Mouse (Mus musculus): ENCODE results near the gene Lgi4. TPM values are rescaled to one million over a fixed set of nuclear protein-coding genes. Genes with fewer than 3 reads are reported as not detected.

The Lgi4 gene
- polyA plus RNA-seq, 1 experiment from 2014 or later = 0.57 TPM

DNA sequence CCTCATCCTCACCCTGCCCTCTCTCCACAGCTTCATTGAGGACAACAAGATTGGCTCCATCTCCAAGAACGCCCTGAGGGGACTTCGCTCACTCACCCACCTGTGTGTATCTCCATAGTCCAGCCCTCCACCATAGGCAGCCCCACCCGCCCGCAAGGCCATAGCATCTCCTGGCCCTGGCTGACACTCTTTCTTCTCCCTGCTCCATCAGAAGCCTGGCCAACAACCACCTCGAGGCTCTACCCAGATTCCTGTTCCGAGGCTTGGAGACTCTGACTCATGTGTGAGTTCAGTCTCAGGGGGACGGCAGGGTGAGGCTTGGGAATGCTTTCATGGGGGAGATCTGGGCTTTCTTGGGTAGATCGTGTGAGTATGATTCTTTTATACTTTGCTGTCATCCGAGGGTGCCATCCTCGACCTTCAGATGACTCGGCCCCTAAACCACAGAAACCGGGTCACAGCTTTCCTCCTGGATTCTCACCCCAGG lies 4.0 kb downstream of the Lgi4 start:
- no peak overlapping the region for H3K4me3 ChIP-seq
- no peak overlapping the region for H3K27ac ChIP-seq (replicated peaks)
- no peak overlapping the region for H3K9ac ChIP-seq
- WGBS = 90% methylated on average over 12 of the region's 12 CpGs
- no peaks in the 10 kb centered on the region for H3K27me3 ChIP-seq
- H3K36me3 ChIP-seq = no peaks in the 10 kb centered on the region
- no peak overlapping the region for H3K4me2 ChIP-seq
- no peak for ATAC-seq (ENCODE audit: low FRiP score, low read depth)
- no peaks in the 10 kb centered on the region for H3K4me1 ChIP-seq (replicated peaks)
- no peaks in the 10 kb centered on the region for H3K9me3 ChIP-seq

DNA sequence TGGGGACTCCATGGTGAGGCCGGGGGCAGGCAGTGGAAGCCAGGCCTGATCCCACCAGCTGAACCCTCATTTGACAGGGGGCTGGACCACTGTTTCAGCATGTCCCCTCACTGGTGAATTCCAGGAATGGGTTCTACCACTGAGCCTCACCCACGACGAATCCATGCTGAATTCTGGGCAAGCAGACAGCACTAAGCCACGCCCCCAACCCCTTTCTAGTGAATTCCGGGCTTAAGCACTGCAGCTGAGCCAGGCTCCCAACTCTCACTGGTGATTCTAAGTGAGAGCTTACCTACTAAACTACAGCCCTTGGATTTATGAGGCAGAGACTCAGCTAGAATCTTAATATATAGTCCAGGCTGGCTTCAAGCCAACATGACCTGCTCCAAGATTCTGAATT lies 8.7 kb downstream of the Lgi4 start:
- Histone ChIP-seq H3K36me3 (no peaks in the 10 kb centered on the region), H3K27ac (replicated peaks) (no peak overlapping the region), H3K4me2 (no peak overlapping the region), H3K9ac (no peak overlapping the region), H3K4me1 (replicated peaks) (no peaks in the 10 kb centered on the region), H3K27me3 (no peaks in the 10 kb centered on the region), H3K9me3 (no peaks in the 10 kb centered on the region), H3K4me3 (no peak overlapping the region)
- 38% methylated on average over 5 of the region's 5 CpGs for WGBS
- no peak for ATAC-seq (ENCODE audit: low FRiP score, low read depth)

DNA sequence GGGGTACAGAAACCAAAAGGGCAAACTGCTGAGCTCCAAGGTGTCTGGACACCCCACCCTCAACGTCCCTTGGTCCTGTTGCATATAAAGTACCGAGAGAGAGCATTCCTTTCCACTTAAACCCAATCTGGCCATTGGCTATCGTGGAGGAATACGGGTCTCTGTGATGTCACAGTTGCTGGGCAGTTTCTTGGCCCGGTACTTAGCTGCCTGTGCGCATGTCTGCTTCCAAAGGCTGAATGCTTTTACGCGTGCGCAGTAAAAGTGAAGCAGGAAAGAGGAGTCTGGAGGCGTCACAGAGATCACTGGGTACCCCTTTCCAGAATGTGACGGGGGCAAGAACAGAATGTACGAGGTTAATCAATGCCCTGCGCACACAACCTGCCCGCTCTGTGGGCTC lies 10.3 kb downstream of the Lgi4 start:
- H3K9me3 ChIP-seq = no peaks in the 10 kb centered on the region
- ATAC-seq (ENCODE audit: low FRiP score, low read depth) = no peak
- no peak overlapping the region for H3K4me2 ChIP-seq
- no peaks in the 10 kb centered on the region for H3K4me1 ChIP-seq (replicated peaks)
- no peaks in the 10 kb centered on the region for H3K27me3 ChIP-seq
- H3K4me3 ChIP-seq = no peak overlapping the region
- no peak overlapping the region for H3K27ac ChIP-seq (replicated peaks)
- WGBS = 89% methylated on average over 14 of the region's 14 CpGs
- no peaks in the 10 kb centered on the region for H3K36me3 ChIP-seq
- H3K9ac ChIP-seq = no peak overlapping the region

DNA sequence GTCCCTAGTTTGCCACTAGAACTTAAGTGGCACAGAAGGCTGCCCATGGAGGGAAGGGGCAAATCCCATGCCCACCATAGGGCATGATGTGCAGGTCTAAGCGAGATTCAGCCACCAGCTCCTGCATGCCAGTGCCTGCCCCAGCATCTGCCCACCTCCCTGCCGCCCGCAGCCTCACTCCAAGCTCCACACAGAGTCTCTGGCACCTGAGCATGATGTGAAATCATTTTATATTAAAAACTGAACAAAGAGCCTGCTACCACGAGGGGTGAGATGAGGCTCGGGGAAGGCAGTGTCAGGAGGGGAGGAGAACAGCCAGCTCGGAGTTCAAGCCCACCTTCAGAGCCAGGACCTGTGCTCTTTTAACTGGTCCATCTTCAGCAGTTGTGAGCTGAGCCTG lies 11.2 kb downstream of the Lgi4 start:
- Histone ChIP-seq H3K36me3 (no peaks in the 10 kb centered on the region), H3K27ac (replicated peaks) (no peak overlapping the region), H3K9ac (no peak overlapping the region), H3K9me3 (no peaks in the 10 kb centered on the region), H3K4me2 (no peak overlapping the region), H3K4me3 (no peak overlapping the region), H3K27me3 (no peaks in the 10 kb centered on the region), H3K4me1 (replicated peaks) (no peaks in the 10 kb centered on the region)
- 83% methylated on average over 6 of the region's 6 CpGs for WGBS
- ATAC-seq (ENCODE audit: low FRiP score, low read depth) = no peak

DNA sequence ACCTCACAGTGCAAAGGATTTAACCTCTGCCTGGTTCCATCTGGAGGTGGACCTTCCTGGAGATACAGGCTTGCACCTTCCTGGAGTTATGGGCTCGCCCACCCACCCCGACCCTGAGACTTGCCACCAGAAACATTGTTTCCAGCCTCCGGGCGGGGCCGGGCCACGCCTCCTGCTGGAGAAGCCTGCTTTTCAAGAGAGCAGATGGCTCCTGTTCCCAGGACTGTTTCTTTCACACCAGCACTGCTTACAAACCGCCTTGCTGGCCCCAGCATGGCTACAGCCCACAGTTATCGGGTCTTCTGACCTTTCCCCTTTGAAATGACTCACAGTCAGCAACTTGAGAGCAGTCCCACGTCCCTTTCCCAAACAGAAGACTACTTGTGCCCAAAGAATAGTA lies 13.2 kb downstream of the Lgi4 start:
- no peak overlapping the region for H3K27ac ChIP-seq (replicated peaks)
- no peaks in the 10 kb centered on the region for H3K4me1 ChIP-seq (replicated peaks)
- H3K9ac ChIP-seq = no peak overlapping the region
- no peak for ATAC-seq (ENCODE audit: low FRiP score, low read depth)
- H3K36me3 ChIP-seq = no peaks in the 10 kb centered on the region
- H3K4me2 ChIP-seq = no peak overlapping the region
- 35% methylated on average over 9 of the region's 9 CpGs for WGBS
- H3K9me3 ChIP-seq = no peaks in the 10 kb centered on the region
- H3K27me3 ChIP-seq = no peaks in the 10 kb centered on the region
- no peak overlapping the region for H3K4me3 ChIP-seq

DNA sequence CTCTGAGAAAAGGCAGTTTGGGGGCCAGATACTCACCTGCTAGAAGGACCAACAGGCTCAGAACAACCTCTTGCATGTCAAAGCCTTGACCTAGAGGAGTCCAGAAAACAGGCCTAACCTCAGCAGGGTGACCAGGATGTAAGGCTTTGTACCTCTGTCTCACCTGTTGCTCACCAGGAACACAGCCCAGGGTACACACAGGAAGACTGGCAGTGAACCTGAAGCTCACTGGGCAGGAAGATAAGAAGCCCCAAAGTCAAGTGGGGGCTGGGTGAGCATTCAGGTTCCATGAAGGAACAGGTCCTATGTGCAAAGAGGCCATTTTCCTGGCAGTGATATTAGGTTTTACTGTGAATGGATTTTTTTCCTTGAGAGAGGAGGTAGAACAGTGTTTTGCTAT lies 14.4 kb downstream of the Lgi4 start:
- no peak overlapping the region for H3K27ac ChIP-seq (replicated peaks)
- H3K27me3 ChIP-seq = no peaks in the 10 kb centered on the region
- no peaks in the 10 kb centered on the region for H3K36me3 ChIP-seq
- no peaks in the 10 kb centered on the region for H3K4me1 ChIP-seq (replicated peaks)
- H3K4me3 ChIP-seq = no peak overlapping the region
- ATAC-seq (ENCODE audit: low FRiP score, low read depth) = no peak
- H3K9ac ChIP-seq = no peak overlapping the region
- H3K4me2 ChIP-seq = no peak overlapping the region
- no peaks in the 10 kb centered on the region for H3K9me3 ChIP-seq

DNA sequence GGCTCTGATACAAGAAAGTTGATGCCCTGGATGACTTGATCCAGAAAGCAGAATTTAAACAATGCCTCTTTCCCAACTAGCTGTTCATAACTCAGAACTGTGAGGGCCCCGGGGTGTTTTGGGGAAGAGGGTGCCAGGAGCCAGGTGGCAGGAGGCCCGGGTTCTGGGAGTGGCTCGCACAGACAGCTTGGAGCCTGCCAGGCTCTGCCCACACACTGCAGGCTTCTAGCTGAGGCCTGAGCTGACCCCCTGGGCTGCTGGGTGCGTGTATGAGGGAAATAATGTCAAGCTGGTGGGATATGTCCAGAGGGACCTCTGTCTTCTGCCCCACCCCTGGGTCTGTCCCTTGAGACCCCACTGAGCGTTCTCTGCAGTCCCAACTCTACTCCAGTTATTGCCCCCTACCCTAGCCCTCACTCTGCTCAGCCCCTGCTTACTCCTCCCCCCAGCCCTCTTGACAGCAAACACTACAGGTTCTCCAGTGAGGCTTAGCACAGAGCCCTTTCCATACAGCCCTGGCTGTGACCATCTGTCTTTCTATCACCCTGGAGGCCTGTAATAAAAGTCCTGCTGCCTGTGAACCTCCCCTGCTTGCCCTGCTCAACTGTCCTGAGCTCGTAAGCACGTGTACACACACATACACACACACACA lies 15.0 kb downstream of the Lgi4 start:
- ATAC-seq (ENCODE audit: low FRiP score, low read depth) = no peak
- Histone ChIP-seq H3K9me3 (no peaks in the 10 kb centered on the region), H3K36me3 (no peaks in the 10 kb centered on the region), H3K4me2 (no peak overlapping the region), H3K4me3 (no peak overlapping the region), H3K9ac (no peak overlapping the region), H3K4me1 (replicated peaks) (no peaks in the 10 kb centered on the region), H3K27ac (replicated peaks) (no peak overlapping the region), H3K27me3 (no peaks in the 10 kb centered on the region)
- 65% methylated on average over 7 of the region's 7 CpGs for WGBS

DNA sequence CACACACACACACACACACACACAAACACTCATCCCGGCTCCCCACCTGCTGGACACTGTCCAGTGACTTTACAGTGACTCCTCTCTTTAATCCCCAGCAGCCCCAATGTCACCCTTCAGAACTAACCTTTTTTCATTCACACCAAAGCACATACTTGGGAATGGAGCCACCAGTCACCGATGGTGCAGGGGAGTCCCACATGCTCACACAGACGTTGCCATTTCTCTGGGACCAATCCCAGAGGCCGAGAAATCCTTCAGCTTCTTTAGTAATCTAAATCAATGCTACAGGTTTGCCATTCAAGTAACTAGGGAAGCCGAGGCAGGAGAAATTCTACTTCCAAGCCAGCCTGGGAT lies 15.5 kb downstream of the Lgi4 start:
- H3K27me3 ChIP-seq = no peaks in the 10 kb centered on the region
- 76% methylated on average over 5 of the region's 5 CpGs for WGBS
- H3K36me3 ChIP-seq = no peaks in the 10 kb centered on the region
- no peak overlapping the region for H3K27ac ChIP-seq (replicated peaks)
- no peak for ATAC-seq (ENCODE audit: low FRiP score, low read depth)
- no peak overlapping the region for H3K4me3 ChIP-seq
- H3K9ac ChIP-seq = no peak overlapping the region
- H3K4me1 ChIP-seq (replicated peaks) = no peaks in the 10 kb centered on the region
- no peak overlapping the region for H3K4me2 ChIP-seq
- no peaks in the 10 kb centered on the region for H3K9me3 ChIP-seq

DNA sequence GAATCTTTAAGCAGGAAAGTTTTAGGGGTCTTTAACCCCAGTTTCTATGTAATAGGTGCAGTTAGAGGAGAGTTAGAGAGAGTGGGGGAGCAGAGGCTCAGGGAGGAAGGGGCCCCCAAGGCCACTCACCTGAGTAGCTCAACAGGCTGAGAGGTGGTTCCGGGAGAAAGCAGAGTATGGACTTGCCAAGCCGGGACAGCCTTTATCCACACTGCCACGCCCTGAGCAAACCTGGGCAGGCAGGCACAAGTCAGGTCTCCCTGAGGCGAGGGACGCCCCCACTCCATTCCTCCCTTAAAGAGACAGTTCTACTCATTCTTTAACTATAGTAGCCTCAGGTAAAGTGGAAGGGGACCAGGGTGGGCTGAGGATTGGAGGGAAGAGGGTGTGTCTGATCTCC lies 17.4 kb downstream of the Lgi4 start, which contains the start of gene Fxyd3:
TSS of gene Fxyd3 (minus strand) at position 213 of the 400 bp plus-strand sequence.
- H3K9me3 ChIP-seq = no peaks in the 10 kb centered on the region
- no peak within 1 kb of the TSS for H3K4me3 ChIP-seq
- WGBS = 77% methylated on average over 5 of the region's 5 CpGs
- H3K4me1 ChIP-seq (replicated peaks) = no peaks in the 10 kb centered on the region
- H3K36me3 ChIP-seq = no peaks in the 10 kb centered on the region
- ATAC-seq (ENCODE audit: low FRiP score, low read depth) = no peak
- H3K27ac ChIP-seq (replicated peaks) = no peak within 1 kb of the TSS
- H3K9ac ChIP-seq = no peak within 1 kb of the TSS
- H3K4me2 ChIP-seq = no peak within 1 kb of the TSS
- no peaks in the 10 kb centered on the region for H3K27me3 ChIP-seq

DNA sequence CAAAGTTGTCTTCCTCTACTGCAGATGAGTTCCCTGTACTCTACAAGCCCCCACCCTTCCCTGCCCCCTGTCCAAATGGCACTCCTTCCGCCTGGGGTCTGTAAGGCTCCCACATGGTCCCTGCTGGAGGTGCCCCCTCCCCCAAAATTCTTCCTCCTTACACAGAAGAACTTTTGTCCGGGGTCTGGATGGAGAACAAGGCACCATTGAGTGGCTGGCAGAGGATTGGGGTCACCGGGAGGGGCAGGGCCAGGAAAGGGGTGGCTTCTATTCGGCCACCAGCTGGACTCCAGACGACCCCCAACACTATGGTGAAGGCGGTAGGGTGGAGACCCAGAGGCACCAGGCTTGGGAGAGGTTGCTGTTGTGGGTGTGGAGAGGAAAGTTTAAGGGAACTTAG lies 18.3 kb downstream of the Lgi4 start:
- peak; percentile 68; the same call in 1 of the 2 replicates for ATAC-seq (ENCODE audit: low FRiP score, low read depth)

DNA sequence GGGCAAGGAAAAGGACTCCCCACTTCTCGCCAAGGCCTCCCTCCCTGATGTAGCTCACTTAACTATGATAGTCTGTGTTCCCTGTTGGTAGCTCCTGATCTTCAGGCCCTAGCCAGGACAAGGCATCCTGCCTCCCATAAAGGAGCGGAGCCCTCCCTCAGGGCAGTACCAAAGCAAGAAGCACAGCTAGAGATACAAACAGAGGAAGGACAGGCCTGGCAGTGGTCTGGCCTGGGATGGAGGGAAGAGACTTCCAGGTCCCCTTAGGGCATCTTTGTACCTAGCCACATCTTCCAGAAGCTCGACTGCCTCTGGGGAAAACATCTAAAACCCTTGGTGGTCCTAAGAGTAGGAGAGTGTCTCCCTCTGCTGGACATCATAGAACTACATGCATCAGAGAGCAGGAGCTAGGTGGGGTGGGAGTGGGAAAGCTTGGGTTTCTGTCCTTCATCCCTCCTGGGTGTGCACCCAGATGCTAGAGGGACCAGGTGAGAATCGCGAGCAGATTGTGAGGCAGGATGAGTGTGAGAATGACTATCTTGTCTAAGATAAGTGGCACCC lies 18.8 kb downstream of the Lgi4 start:
- no peaks in the 10 kb centered on the region for H3K36me3 ChIP-seq
- no peak overlapping the region for H3K27ac ChIP-seq (replicated peaks)
- no peaks in the 10 kb centered on the region for H3K27me3 ChIP-seq
- WGBS = 41% methylated on average over 5 of the region's 5 CpGs
- no peak overlapping the region for H3K9ac ChIP-seq
- H3K4me1 ChIP-seq (replicated peaks) = no peaks in the 10 kb centered on the region
- H3K9me3 ChIP-seq = no peaks in the 10 kb centered on the region
- ATAC-seq (ENCODE audit: low FRiP score, low read depth) = no peak
- H3K4me2 ChIP-seq = no peak overlapping the region
- no peak overlapping the region for H3K4me3 ChIP-seq

More for the DNA sequence above, 18.3 kb downstream of the Lgi4 start:
- no peak overlapping the region for H3K9ac ChIP-seq
- whole genome bisulfite sequencing = 45% methylated on average over 6 of the region's 6 CpGs
- H3K4me3 ChIP-seq = no peak overlapping the region
- H3K4me2 ChIP-seq = no peak overlapping the region
- H3K36me3 ChIP-seq = no peaks in the 10 kb centered on the region
- H3K4me1 ChIP-seq (replicated peaks) = no peaks in the 10 kb centered on the region
- H3K27me3 ChIP-seq = no peaks in the 10 kb centered on the region
- no peak overlapping the region for H3K27ac ChIP-seq (replicated peaks)
- H3K9me3 ChIP-seq = no peaks in the 10 kb centered on the region

DNA sequence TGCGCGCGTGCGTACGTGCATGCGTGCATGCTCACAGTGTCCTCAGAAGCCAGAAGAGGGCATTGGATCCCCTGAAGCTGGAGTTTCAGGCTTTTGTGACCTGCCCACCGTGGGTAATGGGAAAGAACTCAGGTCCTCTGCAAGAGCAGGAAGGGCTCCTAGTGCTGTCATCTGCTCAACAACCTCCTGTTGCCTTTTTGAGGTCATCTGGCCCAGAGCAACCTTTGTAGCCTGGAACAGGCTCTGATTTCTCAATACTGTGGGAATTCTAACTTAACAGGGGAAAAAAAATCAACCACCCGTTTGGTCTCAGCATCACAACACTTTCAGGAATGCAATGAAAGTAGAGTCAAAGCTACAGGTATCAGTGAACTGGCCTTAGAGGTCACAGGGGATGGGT lies 20.5 kb downstream of the Lgi4 start:
- H3K27me3 ChIP-seq = no peaks in the 10 kb centered on the region
- H3K27ac ChIP-seq (replicated peaks) = no peak overlapping the region
- no peak overlapping the region for H3K9ac ChIP-seq
- ATAC-seq (ENCODE audit: low FRiP score, low read depth) = no peak
- no peaks in the 10 kb centered on the region for H3K4me1 ChIP-seq (replicated peaks)
- H3K9me3 ChIP-seq = no peaks in the 10 kb centered on the region
- no peaks in the 10 kb centered on the region for H3K36me3 ChIP-seq
- WGBS = 94% methylated on average over 8 of the region's 8 CpGs
- no peak overlapping the region for H3K4me2 ChIP-seq
- no peak overlapping the region for H3K4me3 ChIP-seq

DNA sequence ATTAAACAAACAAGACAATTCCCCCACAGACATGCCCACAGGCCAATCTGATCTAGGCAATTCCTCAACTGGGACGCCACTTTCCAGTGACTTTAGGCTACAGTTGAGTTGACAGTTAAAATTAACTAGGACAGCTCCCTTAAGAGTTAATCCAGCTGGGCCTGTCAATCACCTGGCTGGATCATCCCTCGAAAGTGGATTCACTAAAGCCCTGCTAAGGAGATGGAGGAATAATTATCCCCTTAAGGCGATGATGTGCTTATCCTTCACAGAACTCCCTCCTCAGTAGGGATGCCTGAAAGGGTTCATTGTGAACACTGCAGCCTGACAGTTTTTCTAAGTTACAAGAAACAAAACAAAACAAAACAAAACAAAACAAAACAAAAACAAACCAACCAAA lies 21.5 kb downstream of the Lgi4 start:
- Histone ChIP-seq H3K36me3 (no peaks in the 10 kb centered on the region), H3K9ac (no peak overlapping the region), H3K27me3 (no peaks in the 10 kb centered on the region), H3K4me1 (replicated peaks) (no peaks in the 10 kb centered on the region), H3K4me2 (no peak overlapping the region), H3K9me3 (no peaks in the 10 kb centered on the region), H3K27ac (replicated peaks) (no peak overlapping the region), H3K4me3 (no peak overlapping the region)
- WGBS = 41% methylated on average over 3 of the region's 3 CpGs
- no peak for ATAC-seq (ENCODE audit: low FRiP score, low read depth)
